Mouse (Mus musculus) left cerebral cortex, postnatal 4 days (tissue): Measurements from ENCODE around the gene Gm10642. TPM values are rescaled to one million over a fixed set of nuclear protein-coding genes. Genes with fewer than 3 reads are reported as not detected.

ENCODE experiments used
- DNase-seq: peaks from one replicate; pipeline ENCODE4 v3.0.0-alpha.2; 2022
- intact Hi-C: fragments of 180-260 bp; cut with DNase I; formaldehyde crosslinking; loops from one replicate; pipeline ENCODE4 v1.15.1; 2025
- total RNA-seq, 2 experiments: library from RNA; stranded (reverse); gene quantifications; 2 replicates each; pipeline ENCODE4 v1.2.3; 2021

Gm10642 gene
- total RNA-seq, 2 experiments from 2014 or later: 0.58 to 1.3 TPM

GRCm38 (mm10) chr9:70671772-70672579 lies 15.9 kb downstream of the Gm10642 start:
- intact Hi-C loops: loop anchor here (10.0 kb wide), 2 partner anchors 263 to 403 kb away; no protein-coding TSS in a partner anchor

DNA sequence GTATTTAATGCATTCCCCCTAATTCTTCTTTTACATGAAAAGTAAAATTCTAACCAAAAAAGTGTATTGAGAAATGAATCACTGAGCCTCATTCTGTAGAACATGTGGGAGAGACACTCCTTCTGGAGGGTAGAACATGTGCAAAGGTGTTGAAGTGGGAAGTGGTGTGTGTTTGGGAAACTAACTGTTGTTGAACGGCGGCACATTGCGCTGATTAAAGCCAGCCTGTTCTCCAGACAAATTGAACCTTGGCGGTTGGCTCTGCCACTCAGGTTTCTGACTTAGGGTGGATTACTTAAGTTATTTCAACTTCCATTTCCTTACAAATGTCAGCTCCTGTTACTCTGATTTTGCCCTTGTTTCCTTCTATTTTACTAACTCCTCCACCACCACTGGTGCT lies 17.6 kb downstream of the Gm10642 start:
- no peak for DNase-seq
- intact Hi-C loops: loop anchor here (10.0 kb wide), 2 partner anchors 261 to 401 kb away; no protein-coding TSS in a partner anchor

More at GRCm38 (mm10) chr9:70671772-70672579, 15.9 kb downstream of the Gm10642 start:
- no peak for DNase-seq

- intact Hi-C loops: loop anchor here (10.0 kb wide), 2 partner anchors 260 to 400 kb away; no protein-coding TSS in a partner anchor
- no peak for DNase-seq
Measured at GRCm38 (mm10) chr9:70675117-70675516, 19.1 kb downstream of the Gm10642 start.

GRCm38 (mm10) chr9:70675961-70676360 lies 19.9 kb downstream of the Gm10642 start:
- intact Hi-C loops: loop anchor here (10.0 kb wide), 2 partner anchors 259 to 399 kb away; no protein-coding TSS in a partner anchor
- DNase-seq: no peak

DNA sequence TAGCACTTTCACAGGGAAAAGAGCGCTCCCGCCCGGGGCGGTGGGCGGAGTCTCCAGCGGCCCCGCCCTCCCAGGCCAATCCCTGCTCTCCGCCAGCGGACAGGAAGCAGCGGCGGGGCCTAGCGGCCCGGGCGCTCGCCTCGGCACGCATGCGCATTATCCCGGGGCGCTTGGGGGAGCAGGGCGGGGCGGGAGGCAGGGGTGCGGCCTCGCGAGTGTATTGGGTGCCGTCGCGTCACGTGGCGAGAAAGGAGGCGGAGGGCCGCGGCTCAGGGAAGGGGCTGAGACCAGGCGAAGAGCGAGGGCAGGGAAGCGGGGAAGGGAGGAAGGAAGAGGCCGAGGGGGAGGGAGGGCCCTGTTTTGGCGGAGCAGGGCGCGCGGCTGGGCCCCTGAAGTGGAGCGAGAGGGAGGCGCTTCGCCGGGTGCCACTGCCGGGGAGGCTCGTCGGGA lies 22.7 kb downstream of the Gm10642 start, which contains the start of gene Adam10:
TSS of gene Adam10 (plus strand) at position 316 of the 450 bp plus-strand sequence.
- intact Hi-C loops: loop anchor here (10.0 kb wide), 2 partner anchors 256 to 396 kb away; no protein-coding TSS in a partner anchor
- peak; percentile 100 for DNase-seq

- DNase-seq: peak; percentile 58
- intact Hi-C loops: loop anchor here (10.0 kb wide), 2 partner anchors 255 to 395 kb away; no protein-coding TSS in a partner anchor
Measured at GRCm38 (mm10) chr9:70679132-70680091, 23.4 kb downstream of the Gm10642 start.

DNA sequence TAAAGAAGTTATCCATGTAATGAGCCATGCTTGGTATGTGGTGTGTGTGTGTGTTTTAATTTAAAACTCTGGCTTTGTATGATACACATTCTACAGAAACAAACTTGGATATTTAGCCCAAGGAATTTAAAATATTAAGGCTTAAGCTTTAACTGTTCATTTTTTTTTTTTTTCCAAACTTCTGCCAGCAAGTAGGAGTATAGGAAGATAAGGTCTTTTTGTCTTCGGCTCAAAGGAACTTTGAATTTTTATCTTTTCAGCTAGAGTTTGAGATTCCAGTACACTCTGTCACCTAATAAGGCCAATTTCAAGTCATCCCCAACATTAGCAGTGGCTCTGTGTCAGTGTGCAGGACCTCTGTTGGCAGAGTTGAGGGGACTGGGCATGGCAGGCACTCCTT lies 26.2 kb downstream of the Gm10642 start:
- DNase-seq: no peak
- intact Hi-C loops: no loop called here

DNA sequence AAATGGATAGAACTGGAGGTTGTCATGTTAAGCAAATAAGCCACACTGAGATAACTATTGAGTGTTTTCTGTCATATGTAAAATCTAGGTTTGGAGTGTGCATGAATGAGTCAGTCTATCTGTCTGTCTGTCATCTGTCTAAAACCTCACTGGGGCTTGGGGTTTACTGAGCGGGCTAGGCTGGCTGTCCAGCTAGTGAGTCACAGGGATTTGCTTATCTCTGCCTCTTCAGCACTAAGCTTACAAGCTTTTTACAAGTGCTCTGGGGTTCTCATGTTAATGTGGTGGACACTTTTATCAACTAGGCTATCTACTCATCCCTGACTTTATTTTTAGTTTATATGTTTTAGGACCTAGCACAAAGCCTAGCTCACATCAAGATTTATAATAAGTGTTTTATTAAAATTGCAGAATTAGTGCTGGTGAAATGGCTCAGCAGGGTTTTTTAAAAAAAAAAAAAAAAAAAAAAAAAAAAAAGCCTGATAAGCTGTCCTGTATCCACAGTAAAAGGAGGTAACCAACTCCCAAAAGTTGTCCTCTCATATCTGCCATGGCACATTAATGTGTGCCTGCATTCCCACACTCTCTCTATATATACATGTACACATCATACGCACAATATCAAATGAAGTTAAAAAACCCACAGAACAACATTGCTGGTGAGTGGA lies 32.4 kb downstream of the Gm10642 start:
- no peak for DNase-seq
- intact Hi-C loops: no loop called here

- DNase-seq: no peak
- intact Hi-C loops: no loop called here
Measured at GRCm38 (mm10) chr9:70689926-70690325, 33.9 kb downstream of the Gm10642 start.

GRCm38 (mm10) chr9:70690579-70690978 lies 34.5 kb downstream of the Gm10642 start:
- intact Hi-C loops: no loop called here
- DNase-seq: no peak

DNA sequence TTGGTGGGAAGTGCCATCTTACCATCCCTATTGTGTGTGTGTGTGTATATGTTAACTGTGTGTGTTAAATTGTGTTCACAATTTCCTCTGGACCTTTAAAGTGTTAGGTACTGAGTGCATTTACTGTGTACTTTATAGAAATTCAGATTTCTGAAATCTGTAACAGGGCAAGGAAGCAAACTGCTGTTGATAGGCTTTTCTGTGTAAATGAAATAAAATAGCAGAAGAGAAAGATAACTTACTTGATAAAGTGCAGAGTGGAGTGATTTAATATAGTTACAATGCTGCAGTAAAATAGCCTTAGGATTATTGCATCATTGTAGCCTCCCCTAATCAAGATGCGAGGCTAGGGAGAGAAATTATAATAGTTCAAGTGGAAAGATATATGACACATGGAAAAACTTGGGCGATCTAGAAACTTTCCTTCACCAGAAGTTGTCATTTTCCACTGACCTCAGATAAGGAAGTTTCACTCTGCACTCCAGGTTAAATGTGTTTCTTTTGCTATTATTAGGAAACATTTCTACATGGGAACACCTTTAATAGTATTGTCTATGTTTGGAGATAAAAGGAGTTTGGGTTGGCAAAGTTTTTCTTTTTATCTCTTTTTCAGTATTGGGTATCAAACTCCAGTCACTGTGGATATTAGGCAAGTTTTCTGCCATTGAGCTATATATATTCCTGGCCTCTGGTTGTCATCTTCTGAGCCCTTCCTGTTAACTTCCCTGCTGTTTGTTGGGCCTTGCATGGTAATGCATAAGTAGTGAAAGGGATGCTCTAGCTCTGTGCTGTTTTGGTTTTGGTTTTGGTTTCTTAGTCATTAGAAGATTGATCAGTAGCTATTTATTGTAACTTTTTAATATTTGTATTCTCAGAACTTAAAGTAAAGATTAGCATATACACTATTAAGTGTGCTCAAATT lies 36.0 kb downstream of the Gm10642 start:
- intact Hi-C loops: no loop called here
- no peak for DNase-seq

DNA sequence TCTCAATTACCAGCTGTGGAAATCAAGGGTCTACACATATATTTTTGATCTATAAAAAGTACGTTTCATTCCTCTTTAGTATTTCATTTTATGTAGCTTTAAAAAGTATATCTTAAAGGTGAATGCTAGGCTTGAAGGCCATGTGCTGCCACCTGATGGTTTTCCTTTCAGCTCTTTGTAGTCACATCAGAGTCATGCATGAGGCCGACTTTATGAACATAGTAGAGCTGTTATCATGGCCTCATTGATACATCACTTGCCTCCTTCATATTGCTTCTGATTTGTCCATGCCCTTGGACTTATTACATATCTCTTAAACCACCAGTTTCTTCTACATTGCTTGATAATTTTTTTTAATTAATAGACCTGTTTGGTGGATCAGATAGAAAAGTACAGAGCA lies 39.7 kb downstream of the Gm10642 start:
- intact Hi-C loops: no loop called here
- no peak for DNase-seq

- intact Hi-C loops: no loop called here
- no peak for DNase-seq
Measured at GRCm38 (mm10) chr9:70698090-70698489, 42.0 kb downstream of the Gm10642 start.

DNA sequence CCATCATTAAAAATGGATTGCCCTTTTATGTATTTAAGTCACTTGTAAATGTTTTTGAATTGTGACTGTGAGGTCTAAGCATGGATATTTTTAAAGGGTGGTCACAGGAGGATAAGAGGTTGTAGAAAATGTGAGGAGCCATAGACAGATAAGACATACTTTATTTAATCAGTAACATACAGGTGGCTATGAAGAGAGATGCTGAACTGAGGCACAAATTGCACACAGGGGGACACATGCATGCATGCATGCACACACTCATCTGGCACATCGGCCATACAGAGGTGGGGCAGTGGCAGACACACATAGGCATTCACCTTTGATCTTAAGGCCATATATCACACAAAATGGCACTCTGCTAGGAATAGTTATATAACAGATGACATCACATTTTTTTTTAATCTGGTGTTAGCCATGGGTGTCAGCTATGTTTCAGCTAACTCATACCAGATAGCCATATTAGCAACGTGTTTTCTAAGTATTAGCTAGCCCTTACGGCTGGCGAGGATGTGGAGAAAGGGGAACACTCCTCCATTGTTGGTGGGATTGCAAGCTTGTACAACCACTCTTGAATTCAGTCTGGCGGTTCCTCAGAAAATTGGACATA lies 47.6 kb downstream of the Gm10642 start:
- intact Hi-C loops: no loop called here
- no peak for DNase-seq

GRCm38 (mm10) chr9:70706444-70706843 lies 50.4 kb downstream of the Gm10642 start:
- intact Hi-C loops: no loop called here
- DNase-seq: no peak
